Mouse (Mus musculus) adrenal gland, adult 18-20 months (tissue): ENCODE results near the gene Cox15. TPM values are rescaled to one million over a fixed set of nuclear protein-coding genes. Genes with fewer than 3 reads are reported as not detected.
A peak's percentile ranks its signal among the peaks of the same experiment; 100 is the strongest.

ENCODE experiments used
- DNase-seq, 2 experiments: peaks; one replicate each; pipeline ENCODE4 v3.0.0; 2021 to 2022; ENCODE audit warnings: low spot score in 2 of 2
- long read RNA-seq, 2 experiments: library from polyadenylated mRNA; stranded (forward); transcript quantifications; one replicate each; pipeline ENCODE4 v2.0.0; 2021
- total RNA-seq, 2 experiments: library from RNA; stranded (reverse); gene quantifications; 1 replicate in 1 of 2; 2 replicates in 1 of 2; pipeline ENCODE4 v1.2.3; 2021

The Cox15 gene
- 10 to 100 TPM; 28.9 to 37.3 TPM for total RNA-seq
- long read RNA-seq, experiment 1, full-length matches to known transcripts, result 99 of 105 reads
- long read RNA-seq, experiment 1, partial matches to known transcripts, result 2 of 105 reads
- long read RNA-seq, experiment 1, other reads (novel, unspliced or antisense), result 4 of 105 reads
- long read RNA-seq, experiment 2, full-length matches to known transcripts, result 137 of 164 reads
- long read RNA-seq, experiment 2, partial matches to known transcripts, result 13 of 164 reads
- long read RNA-seq, experiment 2, other reads (novel, unspliced or antisense), result 14 of 164 reads

- DNase-seq, result peak; percentile 98
These were observed at the start of gene Cox15, which contains the start of gene Cutc for GRCm38 (mm10) chr19:43752489-43753225. Gene Cox15, minus strand, starts transcription at chr19:43753000. Gene Cutc, plus strand, starts transcription at chr19:43752996.

- DNase-seq, result no peak
These were observed 48.7 kb upstream of the Cox15 start for GRCm38 (mm10) chr19:43801427-43802051.

- peak in 1 of 2 experiments; percentile 20 for DNase-seq
These were observed 44.4 kb upstream of the Cox15 start for GRCm38 (mm10) chr19:43797216-43797615.

- DNase-seq, result no peak
These were observed 42.7 kb upstream of the Cox15 start for GRCm38 (mm10) chr19:43795511-43795910.

GRCm38 (mm10) chr19:43793951-43794350 lies 41.2 kb upstream of the Cox15 start:
- no peak for DNase-seq

- DNase-seq, result no peak
These were observed 39.7 kb upstream of the Cox15 start for GRCm38 (mm10) chr19:43792537-43792936.

GRCm38 (mm10) chr19:43789817-43790216 lies 37.0 kb upstream of the Cox15 start:
- DNase-seq, result no peak

GRCm38 (mm10) chr19:43786249-43787026 lies 33.6 kb upstream of the Cox15 start:
- DNase-seq, result no peak

GRCm38 (mm10) chr19:43784761-43785160 lies 32.0 kb upstream of the Cox15 start:
- no peak for DNase-seq

- DNase-seq, result no peak
These were observed 29.2 kb upstream of the Cox15 start, which contains the start of gene Abcc2 for GRCm38 (mm10) chr19:43781980-43782379. Gene Abcc2, plus strand, starts transcription at chr19:43782192.

GRCm38 (mm10) chr19:43780391-43780790 lies 27.6 kb upstream of the Cox15 start:
- no peak for DNase-seq

- DNase-seq, result no peak
These were observed 24.5 kb upstream of the Cox15 start for GRCm38 (mm10) chr19:43777308-43777707.

GRCm38 (mm10) chr19:43776561-43776960 lies 23.8 kb upstream of the Cox15 start:
- DNase-seq, result no peak

GRCm38 (mm10) chr19:43775433-43775832 lies 22.6 kb upstream of the Cox15 start:
- DNase-seq, result no peak

- no peak for DNase-seq
These were observed 19.5 kb upstream of the Cox15 start for GRCm38 (mm10) chr19:43772311-43772710.

GRCm38 (mm10) chr19:43771499-43771969 lies 18.7 kb upstream of the Cox15 start:
- DNase-seq, result no peak

GRCm38 (mm10) chr19:43770584-43770983 lies 17.8 kb upstream of the Cox15 start:
- DNase-seq, result no peak

- DNase-seq, result no peak
These were observed 16.7 kb upstream of the Cox15 start for GRCm38 (mm10) chr19:43769366-43769960.

- DNase-seq, result no peak
These were observed 14.9 kb upstream of the Cox15 start for GRCm38 (mm10) chr19:43767549-43768322.

GRCm38 (mm10) chr19:43766451-43766850 lies 13.7 kb upstream of the Cox15 start:
- no peak for DNase-seq
